Mouse (Mus musculus): ENCODE results near the gene Rnf11. TPM values are rescaled to one million over a fixed set of nuclear protein-coding genes. Genes with fewer than 3 reads are reported as not detected.

Rnf11 gene
- total and polyA plus RNA-seq, 3 experiments: 8.6 to 8.7 TPM; not detected in 1

- Histone ChIP-seq H3K4me3 (ENCODE audit: control insufficient read depth in 1 of 2, insufficient read depth in 1 of 2, low read depth in 2 of 2, low read length in 2 of 2) (peak overlapping the region; percentile 43 to 64), H3K4me1 (ENCODE audit: control insufficient read depth in 1 of 2, insufficient read depth in 2 of 2, low read length in 2 of 2) (peaks cover 0 to 17% of the 10 kb centered on the region in 2 experiments; a peak in 3 of 4 replicates), H3K27ac (ENCODE audit: control insufficient read depth, low read depth, low read length) (peak overlapping the region; percentile 71), H3K9me3 (replicated peaks; ENCODE audit: insufficient read depth, low read length) (no peaks in the 10 kb centered on the region), H3K27me3 (ENCODE audit: control insufficient read depth in 1 of 2, insufficient read depth in 2 of 2, low read length in 2 of 2) (no peaks in the 10 kb centered on the region), H3K36me3 (ENCODE audit: control insufficient read depth in 1 of 2, insufficient read depth in 2 of 2, low read length in 2 of 2) (peaks cover 0 to 6% of the 10 kb centered on the region in 2 experiments; a peak in 2 of 4 replicates), H3K79me2 (ENCODE audit: control insufficient read depth, insufficient read depth, low read length, poor library complexity) (no peaks in the 10 kb centered on the region; the same call in 1 of the 2 replicates), H3K9ac (ENCODE audit: control insufficient read depth, low read depth, low read length, poor library complexity, severe bottlenecking) (peak overlapping the region; percentile 76)
- peak; percentile 91 for DNase-seq (ENCODE audit: low read depth, low spot score)
- TF ChIP-seq MYB (IDR thresholded peaks at IDR 0.05; ENCODE audit: low read depth, low read length): no peak
- TF ChIP-seq ZC3H11A (IDR thresholded peaks at IDR 0.05; ENCODE audit: low read depth, low read length): no peak
- no peak for TF ChIP-seq ZMIZ1 (IDR thresholded peaks at IDR 0.05; ENCODE audit: low read depth, low read length)
- no peak; the same call in 1 of the 2 replicates for TF ChIP-seq RCOR1 (IDR thresholded peaks at IDR 0.05; ENCODE audit: low read depth, low read length)
- TF ChIP-seq UBTF (IDR thresholded peaks at IDR 0.05; ENCODE audit: borderline replicate concordance, insufficient read depth, low read depth, low read length): no peak
- no peak for TF ChIP-seq POLR2AphosphoS2 (IDR thresholded peaks at IDR 0.05; ENCODE audit: low read length)
- peak; percentile 85 for TF ChIP-seq USF1 (IDR thresholded peaks at IDR 0.05; ENCODE audit: low read depth, low read length)
- TF ChIP-seq POLR2AphosphoS5 (IDR thresholded peaks at IDR 0.05; ENCODE audit: borderline replicate concordance, low read depth, low read length): no peak
- TF ChIP-seq HCFC1 (IDR thresholded peaks at IDR 0.05; ENCODE audit: low read depth, low read length): peak; percentile 70
- peak; percentile 87 for TF ChIP-seq JUND (IDR thresholded peaks at IDR 0.05; ENCODE audit: low read depth, low read length)
- no peak for TF ChIP-seq TBP (IDR thresholded peaks at IDR 0.05; ENCODE audit: low read depth, low read length)
- TF ChIP-seq SMC3 (IDR thresholded peaks at IDR 0.05; ENCODE audit: low read depth, low read length): no peak
- peak; percentile 75 for TF ChIP-seq TAL1 (IDR thresholded peaks at IDR 0.05; ENCODE audit: low read length)
- no peak for TF ChIP-seq GABPA (IDR thresholded peaks at IDR 0.05; ENCODE audit: low read depth, low read length)
- TF ChIP-seq MEF2A (IDR thresholded peaks at IDR 0.05; ENCODE audit: extremely low read depth, insufficient replicate concordance, low read depth, low read length, poor library complexity, severe bottlenecking): no peak
- peak; percentile 67 for TF ChIP-seq GATA1 (IDR thresholded peaks at IDR 0.05; ENCODE audit: low read depth, low read length)
- peak in 1 of 2 experiments; percentile 7; a peak in 2 of 4 replicates for TF ChIP-seq POLR2A (IDR thresholded peaks at IDR 0.05; ENCODE audit: control insufficient read depth in 1 of 2, insufficient read depth in 1 of 2, low read depth in 1 of 2, low read length in 2 of 2, poor library complexity in 1 of 2)
- TF ChIP-seq MAFK (IDR thresholded peaks at IDR 0.05; ENCODE audit: borderline replicate concordance, low read depth, low read length): no peak
- peak; percentile 95 for TF ChIP-seq MAX (IDR thresholded peaks at IDR 0.05; ENCODE audit: low read length)
- TF ChIP-seq ZKSCAN1 (IDR thresholded peaks at IDR 0.05; ENCODE audit: low read depth, low read length): no peak
- no peak for TF ChIP-seq ZNF384 (IDR thresholded peaks at IDR 0.05; ENCODE audit: low read depth, low read length)
- peak; percentile 92 for TF ChIP-seq MYC (IDR thresholded peaks at IDR 0.05; ENCODE audit: low read depth, low read length)
- no peak for TF ChIP-seq USF2 (IDR thresholded peaks at IDR 0.05; ENCODE audit: borderline replicate concordance in 1 of 2, insufficient read depth in 1 of 2, low read depth in 1 of 2, low read length in 2 of 2)
- no peak for TF ChIP-seq CTCF (IDR thresholded peaks at IDR 0.05 in 2 of 3, conservative IDR thresholded peaks at IDR 0.05 in 1 of 3; ENCODE audit: control insufficient read depth in 1 of 3, insufficient read depth in 1 of 3, low read depth in 2 of 3, low read length in 3 of 3, poor library complexity in 1 of 3, severe bottlenecking in 1 of 3)
- peak; percentile 78; the same call in 1 of the 2 replicates for TF ChIP-seq BHLHE40 (IDR thresholded peaks at IDR 0.05; ENCODE audit: borderline replicate concordance, low read depth, low read length)
- peak; percentile 94 for TF ChIP-seq ETS1 (IDR thresholded peaks at IDR 0.05; ENCODE audit: low read depth, low read length)
- no peak for TF ChIP-seq RAD21 (IDR thresholded peaks at IDR 0.05; ENCODE audit: low read depth, low read length)
- peak; percentile 72 to 75 for TF ChIP-seq EP300 (IDR thresholded peaks at IDR 0.05; ENCODE audit: low read depth in 1 of 2, low read length in 2 of 2)
- TF ChIP-seq MAZ (IDR thresholded peaks at IDR 0.05; ENCODE audit: low read depth, low read length): 0 out of 2 replicates have a peak, but pooled peaks have one; percentile 36
- TF ChIP-seq CHD2 (IDR thresholded peaks at IDR 0.05; ENCODE audit: low read length): no peak
- TF ChIP-seq E2F4 (IDR thresholded peaks at IDR 0.05; ENCODE audit: borderline replicate concordance, low read depth, low read length): no peak; the same call in 1 of the 2 replicates
- no peak for TF ChIP-seq NRF1 (IDR thresholded peaks at IDR 0.05; ENCODE audit: insufficient read depth, low read depth, low read length, poor library complexity, severe bottlenecking)
- TF ChIP-seq NELFE (IDR thresholded peaks at IDR 0.05; ENCODE audit: low read depth, low read length): peak; percentile 42
- TF ChIP-seq KAT2A (conservative IDR thresholded peaks at IDR 0.05; ENCODE audit: low read depth, low read length): no peak; the same call in 1 of the 2 replicates
- TF ChIP-seq ELF1 (IDR thresholded peaks at IDR 0.05; ENCODE audit: low read depth, low read length): 0 out of 2 replicates have a peak, but pooled peaks have one; percentile 27
- TF ChIP-seq TCF12 (IDR thresholded peaks at IDR 0.05; ENCODE audit: low read depth, low read length): peak; percentile 75
- TF ChIP-seq CHD1 (IDR thresholded peaks at IDR 0.05; ENCODE audit: low read depth, low read length): 0 out of 2 replicates have a peak, but pooled peaks have one; percentile 57
These were observed 78.5 kb downstream of the Rnf11 start for GRCm38 (mm10) chr4:109406054-109406485.
